Mouse (Mus musculus) embryonic facial prominence, embryonic 15.5 days (tissue): ENCODE data around the gene Gtpbp3. TPM values are rescaled to one million over a fixed set of nuclear protein-coding genes. Genes with fewer than 3 reads are reported as not detected.

Experiments
- ATAC-seq: fragments of 200-750 bp; cut with Nextera tagmentation; 2 replicates; pipeline ENCODE4 v1.8.0; 2017; ENCODE audit warnings: low read depth, moderate TSS enrichment; ENCODE audit not compliant: insufficient number of reproducible peaks, low FRiP score, low TSS enrichment
- H3K27ac ChIP-seq: fragments of 300-500 bp; sonication (generic); replicated peaks from 2 replicates; pipeline ENCODE4 v1.5.1; 2015; ENCODE audit warnings: mild to moderate bottlenecking, inconsistent platforms
- H3K27me3 ChIP-seq: fragments of 300-500 bp; sonication (generic); 2 replicates; pipeline ENCODE4 v1.6.1; 2015; ENCODE audit warnings: inconsistent platforms
- H3K36me3 ChIP-seq: fragments of 300-500 bp; sonication (generic); 2 replicates; pipeline ENCODE4 v1.6.1; 2015; ENCODE audit warnings: mild to moderate bottlenecking, inconsistent platforms
- H3K4me1 ChIP-seq: fragments of 300-500 bp; sonication (generic); 2 replicates; pipeline ENCODE4 v1.6.1; 2015; ENCODE audit warnings: inconsistent platforms
- H3K4me2 ChIP-seq: fragments of 300-500 bp; sonication (generic); replicated peaks from 2 replicates; pipeline ENCODE4 v1.6.1; 2015; ENCODE audit warnings: mild to moderate bottlenecking, inconsistent platforms
- H3K4me3 ChIP-seq: fragments of 300-500 bp; sonication (generic); replicated peaks from 2 replicates; pipeline ENCODE4 v1.5.1; 2015; ENCODE audit warnings: mild to moderate bottlenecking, inconsistent platforms
- H3K9ac ChIP-seq: fragments of 300-500 bp; sonication (generic); 2 replicates; pipeline ENCODE4 v1.6.1; 2015; ENCODE audit warnings: inconsistent platforms
- H3K9me3 ChIP-seq: fragments of 300-500 bp; sonication (generic); replicated peaks from 2 replicates; pipeline ENCODE4 v1.6.1; 2016; ENCODE audit warnings: inconsistent platforms
- WGBS: fragments of 180-500 bp; shearing (Covaris S2); methylation state at CpG from one replicate; pipeline ENCODE4 v1.1.7; 2015; 5-methylcytosine and 5-hydroxymethylcytosine counted together
- polyA plus RNA-seq: library from polyadenylated mRNA; unstranded; fragments of >200 nt; fragmentation: Nextera tagmentation; extraction: Ambion mirVana; gene quantifications from 2 replicates; pipeline ENCODE4 v1.2.1, GENCODE M21; 2015

Gene Gtpbp3
- polyA plus RNA-seq, 1 experiment from 2014 or later, result 17.3 TPM

GRCm38 (mm10) chr8:71470146-71470912 is 17.6 kb upstream of the Gtpbp3 start:
- Histone ChIP-seq H3K4me3 (peak overlapping the region; percentile 83), H3K4me2 (peak overlapping the region; percentile 86), H3K27ac (no peak overlapping the region), H3K9ac (peak overlapping the region; percentile 51), H3K4me1 (peaks cover 24% of the 10 kb centered on the region), H3K27me3 (no peaks in the 10 kb centered on the region), H3K9me3 (no peaks in the 10 kb centered on the region), H3K36me3 (peaks cover 42% of the 10 kb centered on the region)
- 74% methylated on average over 3 of the region's 3 CpGs for whole genome bisulfite sequencing
- no peak for ATAC-seq

GRCm38 (mm10) chr8:71470913-71471255 is 17.0 kb upstream of the Gtpbp3 start:
- Histone ChIP-seq H3K9ac (no peak overlapping the region), H3K27me3 (no peaks in the 10 kb centered on the region), H3K4me2 (0 out of 2 replicates have a peak overlapping the region, but pooled peaks have one; percentile 86), H3K9me3 (no peaks in the 10 kb centered on the region), H3K4me3 (0 out of 2 replicates have a peak overlapping the region, but pooled peaks have one; percentile 1), H3K4me1 (peaks cover 25% of the 10 kb centered on the region), H3K27ac (no peak overlapping the region), H3K36me3 (peaks cover 45% of the 10 kb centered on the region)
- WGBS, result 63% methylated on average over 5 of the region's 5 CpGs
- ATAC-seq, result no peak

- Histone ChIP-seq H3K27me3 (no peaks in the 10 kb centered on the region), H3K27ac (no peak overlapping the region), H3K4me1 (peaks cover 27% of the 10 kb centered on the region), H3K9ac (no peak overlapping the region), H3K9me3 (no peaks in the 10 kb centered on the region), H3K4me2 (no peak overlapping the region), H3K36me3 (peaks cover 45% of the 10 kb centered on the region), H3K4me3 (no peak overlapping the region)
- 92% methylated on average over 17 of the region's 17 CpGs for WGBS
- ATAC-seq, result no peak
Observed at GRCm38 (mm10) chr8:71471861-71472260, 16.0 kb upstream of the Gtpbp3 start.

- H3K9ac ChIP-seq, result no peak overlapping the region
- no peak for ATAC-seq
- 85% methylated on average over 8 of the region's 8 CpGs for WGBS
- no peaks in the 10 kb centered on the region for H3K27me3 ChIP-seq
- H3K36me3 ChIP-seq, result peaks cover 45% of the 10 kb centered on the region
- H3K9me3 ChIP-seq, result no peaks in the 10 kb centered on the region
- H3K27ac ChIP-seq, result no peak overlapping the region
- no peak overlapping the region for H3K4me2 ChIP-seq
- H3K4me3 ChIP-seq, result no peak overlapping the region
- H3K4me1 ChIP-seq, result peaks cover 35% of the 10 kb centered on the region
Observed at GRCm38 (mm10) chr8:71472601-71473386, 15.1 kb upstream of the Gtpbp3 start.

- H3K4me2 ChIP-seq, result no peak overlapping the region
- 93% methylated on average over 18 of the region's 18 CpGs for WGBS
- ATAC-seq, result no peak
Observed at GRCm38 (mm10) chr8:71474344-71474743, 13.6 kb upstream of the Gtpbp3 start.

GRCm38 (mm10) chr8:71474785-71475701 is 12.9 kb upstream of the Gtpbp3 start:
- no peak overlapping the region for H3K4me3 ChIP-seq
- H3K9ac ChIP-seq, result 0 out of 2 replicates have a peak overlapping the region, but pooled peaks have one; percentile 37
- H3K4me2 ChIP-seq, result no peak overlapping the region
- 90% methylated on average over 25 of the region's 25 CpGs for WGBS
- no peak for ATAC-seq
- H3K9me3 ChIP-seq, result no peaks in the 10 kb centered on the region
- H3K27ac ChIP-seq, result peak overlapping the region; percentile 89; the same call in 1 of the 2 replicates
- peaks cover 30% of the 10 kb centered on the region for H3K4me1 ChIP-seq
- peaks cover 61% of the 10 kb centered on the region for H3K36me3 ChIP-seq
- no peaks in the 10 kb centered on the region for H3K27me3 ChIP-seq

More at GRCm38 (mm10) chr8:71474344-71474743, 13.6 kb upstream of the Gtpbp3 start:
- H3K9ac ChIP-seq, result no peak overlapping the region
- H3K27ac ChIP-seq, result no peak overlapping the region
- peaks cover 35% of the 10 kb centered on the region for H3K4me1 ChIP-seq
- H3K9me3 ChIP-seq, result no peaks in the 10 kb centered on the region
- H3K36me3 ChIP-seq, result peaks cover 57% of the 10 kb centered on the region
- no peak overlapping the region for H3K4me3 ChIP-seq
- H3K27me3 ChIP-seq, result no peaks in the 10 kb centered on the region

- Histone ChIP-seq H3K9me3 (no peaks in the 10 kb centered on the region), H3K27ac (peak overlapping the region; percentile 89), H3K4me2 (peak overlapping the region; percentile 72), H3K36me3 (peaks cover 67% of the 10 kb centered on the region), H3K9ac (peak overlapping the region; percentile 37; the same call in 1 of the 2 replicates), H3K27me3 (no peaks in the 10 kb centered on the region), H3K4me1 (peaks cover 23% of the 10 kb centered on the region), H3K4me3 (peak overlapping the region; percentile 67)
- ATAC-seq, result no peak
- WGBS, result 22% methylated on average over 4 of the region's 4 CpGs
Observed at GRCm38 (mm10) chr8:71475702-71476075, 12.2 kb upstream of the Gtpbp3 start.

GRCm38 (mm10) chr8:71476099-71476940 is 11.6 kb upstream of the Gtpbp3 start:
- Histone ChIP-seq H3K9me3 (no peaks in the 10 kb centered on the region), H3K9ac (peak overlapping the region; percentile 37), H3K36me3 (peaks cover 70% of the 10 kb centered on the region), H3K4me3 (peak overlapping the region; percentile 67), H3K27ac (peak overlapping the region; percentile 89), H3K4me2 (peak overlapping the region; percentile 72), H3K4me1 (peaks cover 17% of the 10 kb centered on the region), H3K27me3 (no peaks in the 10 kb centered on the region)
- peak; percentile 80 for ATAC-seq
- WGBS, result under 1% methylated on average over 85 of the region's 121 CpGs

GRCm38 (mm10) chr8:71477196-71477845 is 10.6 kb upstream of the Gtpbp3 start:
- no peaks in the 10 kb centered on the region for H3K9me3 ChIP-seq
- WGBS, result 40% methylated on average over 14 of the region's 14 CpGs
- no peak overlapping the region for H3K9ac ChIP-seq
- H3K4me1 ChIP-seq, result peaks cover 17% of the 10 kb centered on the region
- peak overlapping the region; percentile 72 for H3K4me2 ChIP-seq
- no peaks in the 10 kb centered on the region for H3K27me3 ChIP-seq
- H3K27ac ChIP-seq, result peak overlapping the region; percentile 89
- peaks cover 70% of the 10 kb centered on the region for H3K36me3 ChIP-seq
- no peak for ATAC-seq
- H3K4me3 ChIP-seq, result peak overlapping the region; percentile 67

- Histone ChIP-seq H3K27me3 (no peaks in the 10 kb centered on the region), H3K9me3 (no peaks in the 10 kb centered on the region), H3K27ac (no peak overlapping the region), H3K4me3 (no peak overlapping the region), H3K4me1 (peaks cover 17% of the 10 kb centered on the region), H3K36me3 (peaks cover 57% of the 10 kb centered on the region), H3K4me2 (no peak overlapping the region), H3K9ac (no peak overlapping the region)
- WGBS, result 90% methylated on average over 11 of the region's 11 CpGs
- no peak for ATAC-seq
Observed at GRCm38 (mm10) chr8:71478943-71479342, 9.0 kb upstream of the Gtpbp3 start.
